Mouse (Mus musculus) layer of hippocampus, adult 18-20 months (tissue): Measurements from ENCODE around the gene Mtmr12. TPM values are rescaled to one million over a fixed set of nuclear protein-coding genes. Genes with fewer than 3 reads are reported as not detected.
A peak's percentile ranks its signal among the peaks of the same experiment; 100 is the strongest.
"Not testable (repeated sequence)": the region's sequence is repeated elsewhere in the genome, so short reads cannot be mapped to it uniquely, and the experiment has no call there.

ENCODE experiments used
- DNase-seq, 2 experiments: peaks; one replicate each; pipeline ENCODE4 v3.0.0; 2022; ENCODE audit warnings: low spot score in 2 of 2
- long read RNA-seq: library from polyadenylated mRNA; stranded (forward); transcript quantifications from one replicate; pipeline ENCODE4 v2.0.0, GENCODE M21; 2021
- total RNA-seq, 2 experiments: library from RNA; stranded (reverse); gene quantifications; 2 replicates each; pipeline ENCODE4 v1.2.3; 2021

Gene Mtmr12
- total RNA-seq, result 10 to 100 TPM; 61.3 to 65.7 TPM
- long read RNA-seq, full-length matches to known transcripts, result 80 of 102 reads
- long read RNA-seq, partial matches to known transcripts, result 10 of 102 reads
- long read RNA-seq, other reads (novel, unspliced or antisense), result 12 of 102 reads

- peak; percentile 99 to 100 for DNase-seq
Observed at GRCm38 (mm10) chr15:12204319-12205159, at the start of gene Mtmr12. TSS of gene Mtmr12 (plus strand) at chr15:12205028.

- DNase-seq, result no peak
Observed at GRCm38 (mm10) chr15:12178126-12178525, 26.7 kb upstream of the Mtmr12 start.

GRCm38 (mm10) chr15:12181181-12181805 is 23.5 kb upstream of the Mtmr12 start:
- DNase-seq, result not testable (repeated sequence)

- DNase-seq, result peak in 1 of 2 experiments; percentile 29
Observed at GRCm38 (mm10) chr15:12193880-12194816, 10.7 kb upstream of the Mtmr12 start.

GRCm38 (mm10) chr15:12194817-12195735 is 9.8 kb upstream of the Mtmr12 start:
- no peak for DNase-seq

- no peak for DNase-seq
Observed at GRCm38 (mm10) chr15:12195966-12196365, 8.9 kb upstream of the Mtmr12 start.

GRCm38 (mm10) chr15:12196410-12197191 is 8.2 kb upstream of the Mtmr12 start:
- peak in 1 of 2 experiments; percentile 77 for DNase-seq

GRCm38 (mm10) chr15:12197361-12197760 is 7.5 kb upstream of the Mtmr12 start:
- no peak for DNase-seq

- no peak for DNase-seq
Observed at GRCm38 (mm10) chr15:12200021-12200420, 4.8 kb upstream of the Mtmr12 start.

- DNase-seq, result no peak
Observed at GRCm38 (mm10) chr15:12201856-12202255, 3.0 kb upstream of the Mtmr12 start.

- DNase-seq, result no peak
Observed at GRCm38 (mm10) chr15:12202456-12202855, 2.4 kb upstream of the Mtmr12 start.

GRCm38 (mm10) chr15:12203008-12203407 is 1.8 kb upstream of the Mtmr12 start:
- DNase-seq, result not testable (repeated sequence)

GRCm38 (mm10) chr15:12203512-12204318 is 1.1 kb upstream of the Mtmr12 start:
- no peak for DNase-seq

GRCm38 (mm10) chr15:12205160-12205901 is 503 bp downstream of the Mtmr12 start:
- DNase-seq, result no peak

- no peak for DNase-seq
Observed at GRCm38 (mm10) chr15:12205902-12206645, 1.2 kb downstream of the Mtmr12 start.

- no peak for DNase-seq
Observed at GRCm38 (mm10) chr15:12206646-12207222, 1.9 kb downstream of the Mtmr12 start.
